ENCODE assay signal across 23 mouse cellular contexts in genomic region chr12:83544791-83545190, GRCm38 (mm10).
"Had no signal": no experiment of that assay in that cellular context is flagged by ENCODE, and none has a peak within 500 bp of the region (broad histone marks: within the 10 kb centered on the region; RNA-seq: fewer than 3 reads in every experiment).

No protein-coding gene starts in this region.

- H3K4me2 ChIP-seq: heart, embryonic 12.5 days; hindbrain, embryonic 13.5 days; hindbrain, embryonic 15.5 days; kidney, embryonic 15.5 days; limb, embryonic 12.5 days; liver, embryonic 11.5 days had no signal

- DNase-seq: forebrain, postnatal 0 days; heart, adult 18-20 months; heart, postnatal 10 days; heart, postnatal 4 days; kidney, adult 11 months; kidney, adult 2 months; kidney, adult 9 months; kidney, postnatal 14 days; kidney, postnatal 36 days; layer of hippocampus, adult 9-11 months; layer of hippocampus, postnatal 36 days had no signal

- ATAC-seq: forebrain, postnatal 0 days; hindbrain, postnatal 0 days; intestine, embryonic 16.5 days had no signal

- H3K4me3 ChIP-seq: heart, embryonic 10.5 days; heart, embryonic 12.5 days; hindbrain, embryonic 13.5 days; hindbrain, embryonic 15.5 days; kidney, embryonic 15.5 days; limb, embryonic 10.5 days; limb, embryonic 12.5 days had no signal

- H3K27me3 ChIP-seq: heart, embryonic 12.5 days; hindbrain, embryonic 13.5 days; hindbrain, embryonic 15.5 days; kidney, embryonic 15.5 days; limb, embryonic 12.5 days had no signal

- H3K9me3 ChIP-seq: heart, embryonic 10.5 days; heart, embryonic 12.5 days; hindbrain, embryonic 13.5 days; hindbrain, embryonic 15.5 days; kidney, embryonic 15.5 days; limb, embryonic 10.5 days; limb, embryonic 12.5 days had no signal

- H3K4me1 ChIP-seq: heart, embryonic 10.5 days; heart, embryonic 12.5 days; hindbrain, embryonic 13.5 days; hindbrain, embryonic 15.5 days; kidney, embryonic 15.5 days; limb, embryonic 12.5 days had no signal

- H3K9ac ChIP-seq: forebrain, postnatal 0 days; heart, embryonic 12.5 days; hindbrain, embryonic 13.5 days; hindbrain, embryonic 15.5 days; kidney, embryonic 15.5 days; limb, embryonic 12.5 days; liver, embryonic 14.5 days had no signal

- H3K27ac ChIP-seq: heart, embryonic 10.5 days; hindbrain, embryonic 13.5 days; hindbrain, embryonic 15.5 days; hindbrain, postnatal 0 days; kidney, embryonic 15.5 days; kidney, postnatal 0 days; limb, embryonic 10.5 days; limb, embryonic 12.5 days; liver, embryonic 14.5 days had no signal
